Mouse (Mus musculus): ENCODE measurements around the gene Serpina3c.

Gene Serpina3c

DNA sequence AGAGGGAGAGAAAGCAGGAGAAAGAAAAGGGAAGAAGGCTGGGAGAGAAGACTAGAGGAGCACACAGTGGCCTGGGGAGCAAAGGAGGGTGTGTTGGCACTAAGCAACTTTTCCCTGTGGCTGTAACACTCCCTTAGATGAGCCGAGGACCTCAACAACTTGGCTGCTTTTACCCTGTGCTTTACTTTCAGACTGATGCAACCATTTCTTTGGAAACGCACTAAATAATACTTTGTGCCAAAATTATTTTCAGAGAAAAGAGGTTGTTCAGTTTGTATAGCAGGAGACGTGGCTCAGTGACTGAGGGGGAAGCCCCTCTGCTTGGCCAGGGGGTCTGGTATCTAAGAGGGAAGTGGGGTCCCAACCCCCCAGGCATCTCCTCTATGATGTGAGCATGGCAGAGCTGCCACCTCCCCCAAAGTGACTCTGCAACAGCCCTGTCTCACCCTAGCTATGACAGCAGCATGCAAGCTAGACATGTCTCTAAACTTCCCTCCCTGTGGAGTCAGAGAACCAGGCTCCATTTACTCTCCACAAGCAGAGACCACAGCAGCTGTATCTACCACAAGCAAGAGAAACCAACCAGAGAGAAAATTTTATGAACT lies 527 bp downstream of the Serpina3c start:
- H3K36me3 ChIP-seq (ENCODE audit: insufficient read depth, low read length), result no peaks in the 10 kb centered on the region
- TF ChIP-seq CTCF (conservative IDR thresholded peaks at IDR 0.05; ENCODE audit: low read length) (no peak), POU5F1 (IDR thresholded peaks at IDR 0.05; ENCODE audit: borderline replicate concordance, low read length) (no peak), NANOG (IDR thresholded peaks at IDR 0.05; ENCODE audit: borderline replicate concordance, low read length) (no peak)
- H3K4me1 ChIP-seq (replicated peaks; ENCODE audit: low read depth, low read length), result no peaks in the 10 kb centered on the region
- no peaks in the 10 kb centered on the region for H3K27me3 ChIP-seq (ENCODE audit: insufficient read depth, low read length)
- H3K4me3 ChIP-seq (replicated peaks; ENCODE audit: low read length), result no peak overlapping the region
- peaks cover 8% of the 10 kb centered on the region; the same call in 1 of the 2 replicates for H3K9me3 ChIP-seq (ENCODE audit: low read length)

DNA sequence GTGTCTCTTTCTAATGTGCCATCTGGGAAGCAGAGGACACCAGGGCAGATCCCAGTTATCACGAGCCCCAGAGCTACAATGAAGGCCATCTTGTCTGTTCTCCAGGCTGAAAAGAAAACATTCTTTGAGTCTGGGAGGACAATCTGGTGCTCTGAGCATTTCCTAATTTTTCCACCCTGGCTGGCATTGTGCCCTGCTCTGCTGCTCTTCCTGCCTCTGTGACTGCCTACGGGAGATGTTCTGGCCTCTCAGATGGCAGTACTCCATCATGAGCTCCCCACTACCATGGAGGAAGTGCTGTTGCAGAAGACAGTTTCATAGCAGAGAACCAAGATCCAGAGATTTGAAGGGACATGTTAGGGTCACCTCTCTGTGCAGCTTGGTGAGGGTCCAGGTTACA lies 1.7 kb downstream of the Serpina3c start:
- H3K27me3 ChIP-seq (ENCODE audit: insufficient read depth, low read length), result no peaks in the 10 kb centered on the region
- TF ChIP-seq POU5F1 (IDR thresholded peaks at IDR 0.05; ENCODE audit: borderline replicate concordance, low read length) (no peak), NANOG (IDR thresholded peaks at IDR 0.05; ENCODE audit: borderline replicate concordance, low read length) (no peak), CTCF (conservative IDR thresholded peaks at IDR 0.05; ENCODE audit: low read length) (no peak)
- no peaks in the 10 kb centered on the region for H3K36me3 ChIP-seq (ENCODE audit: insufficient read depth, low read length)
- peaks cover 8% of the 10 kb centered on the region; the same call in 1 of the 2 replicates for H3K9me3 ChIP-seq (ENCODE audit: low read length)
- H3K4me1 ChIP-seq (replicated peaks; ENCODE audit: low read depth, low read length), result no peaks in the 10 kb centered on the region
- H3K4me3 ChIP-seq (replicated peaks; ENCODE audit: low read length), result no peak overlapping the region

DNA sequence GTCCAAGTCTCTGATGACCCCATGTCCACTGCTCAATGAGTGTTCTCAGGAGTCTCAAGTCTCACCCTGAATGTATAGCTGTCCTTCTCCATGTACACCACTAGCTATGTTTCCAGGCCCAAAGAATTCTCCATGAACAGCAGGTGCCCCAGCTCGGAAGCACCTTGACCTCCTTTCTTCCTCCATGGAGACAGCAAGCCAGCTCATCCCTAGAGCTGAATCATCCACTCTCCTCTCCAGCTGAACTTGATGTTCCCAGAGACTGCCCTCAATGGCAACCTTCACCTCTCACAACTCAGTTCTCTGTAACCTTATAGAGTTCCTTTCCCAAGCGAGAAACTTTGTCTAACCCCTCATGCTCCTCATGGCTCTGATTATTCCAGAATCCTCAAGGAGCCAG lies 8.1 kb downstream of the Serpina3c start:
- Histone ChIP-seq H3K9me3 (ENCODE audit: low read length) (no peaks in the 10 kb centered on the region), H3K27me3 (ENCODE audit: insufficient read depth, low read length) (no peaks in the 10 kb centered on the region), H3K36me3 (ENCODE audit: insufficient read depth, low read length) (no peaks in the 10 kb centered on the region), H3K4me1 (replicated peaks; ENCODE audit: low read depth, low read length) (no peaks in the 10 kb centered on the region), H3K4me3 (replicated peaks; ENCODE audit: low read length) (no peak overlapping the region)
- TF ChIP-seq POU5F1 (IDR thresholded peaks at IDR 0.05; ENCODE audit: borderline replicate concordance, low read length) (no peak), NANOG (IDR thresholded peaks at IDR 0.05; ENCODE audit: borderline replicate concordance, low read length) (no peak), CTCF (conservative IDR thresholded peaks at IDR 0.05; ENCODE audit: low read length) (no peak)

DNA sequence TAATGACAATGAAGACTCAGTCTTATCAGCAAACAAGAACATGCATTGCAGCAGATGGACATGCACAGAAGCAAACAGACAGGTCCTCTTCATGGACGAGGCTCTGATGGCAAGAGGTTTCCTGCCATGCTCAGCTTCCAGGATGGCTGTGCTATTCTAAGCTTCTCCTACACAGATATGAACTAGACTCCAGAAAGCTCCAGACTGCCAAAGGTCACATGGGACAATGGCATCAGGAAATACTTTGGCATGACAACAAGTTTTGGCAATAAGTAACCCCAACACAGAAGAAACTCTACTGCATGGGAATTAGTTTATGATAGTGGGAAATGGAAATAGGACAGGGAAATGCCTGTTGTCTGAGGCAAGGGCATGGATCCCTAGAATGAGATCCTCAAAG lies 10.4 kb downstream of the Serpina3c start:
- Histone ChIP-seq H3K4me1 (replicated peaks; ENCODE audit: low read depth, low read length) (no peaks in the 10 kb centered on the region), H3K36me3 (ENCODE audit: insufficient read depth, low read length) (no peaks in the 10 kb centered on the region)
- no peak for TF ChIP-seq CTCF (conservative IDR thresholded peaks at IDR 0.05; ENCODE audit: low read length)

DNA sequence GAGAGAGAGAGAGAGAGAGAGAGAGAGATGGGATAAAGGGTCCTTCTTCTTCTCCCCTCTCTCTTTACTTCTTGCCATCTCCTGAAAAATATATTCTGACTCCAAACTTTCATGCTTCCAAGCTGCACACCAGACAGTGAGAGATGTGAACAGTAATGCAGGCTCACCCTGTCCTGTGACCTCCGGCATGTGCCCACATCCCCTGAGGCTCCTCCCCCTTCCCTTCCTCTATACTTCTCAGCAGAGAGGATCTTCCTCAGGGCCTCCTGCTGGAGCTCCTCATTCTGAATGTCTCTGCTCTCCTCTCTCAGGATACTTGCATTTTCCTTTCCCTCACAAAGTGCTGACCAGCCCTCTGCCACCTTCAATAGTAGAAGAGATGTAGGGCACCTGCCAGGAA lies 11.2 kb downstream of the Serpina3c start:
- H3K9me3 ChIP-seq (ENCODE audit: low read length), result no peaks in the 10 kb centered on the region
- H3K27me3 ChIP-seq (ENCODE audit: insufficient read depth, low read length), result no peaks in the 10 kb centered on the region
- H3K36me3 ChIP-seq (ENCODE audit: insufficient read depth, low read length), result no peaks in the 10 kb centered on the region
- no peak overlapping the region for H3K4me3 ChIP-seq (replicated peaks; ENCODE audit: low read length)
- no peaks in the 10 kb centered on the region for H3K4me1 ChIP-seq (replicated peaks; ENCODE audit: low read depth, low read length)
- no peak for TF ChIP-seq POU5F1 (IDR thresholded peaks at IDR 0.05; ENCODE audit: borderline replicate concordance, low read length)
- TF ChIP-seq CTCF (conservative IDR thresholded peaks at IDR 0.05; ENCODE audit: low read length), result no peak
- TF ChIP-seq NANOG (IDR thresholded peaks at IDR 0.05; ENCODE audit: borderline replicate concordance, low read length), result no peak

More for the DNA sequence above, 10.4 kb downstream of the Serpina3c start:
- Histone ChIP-seq H3K9me3 (ENCODE audit: low read length) (no peaks in the 10 kb centered on the region), H3K4me3 (replicated peaks; ENCODE audit: low read length) (no peak overlapping the region), H3K27me3 (ENCODE audit: insufficient read depth, low read length) (no peaks in the 10 kb centered on the region)

DNA sequence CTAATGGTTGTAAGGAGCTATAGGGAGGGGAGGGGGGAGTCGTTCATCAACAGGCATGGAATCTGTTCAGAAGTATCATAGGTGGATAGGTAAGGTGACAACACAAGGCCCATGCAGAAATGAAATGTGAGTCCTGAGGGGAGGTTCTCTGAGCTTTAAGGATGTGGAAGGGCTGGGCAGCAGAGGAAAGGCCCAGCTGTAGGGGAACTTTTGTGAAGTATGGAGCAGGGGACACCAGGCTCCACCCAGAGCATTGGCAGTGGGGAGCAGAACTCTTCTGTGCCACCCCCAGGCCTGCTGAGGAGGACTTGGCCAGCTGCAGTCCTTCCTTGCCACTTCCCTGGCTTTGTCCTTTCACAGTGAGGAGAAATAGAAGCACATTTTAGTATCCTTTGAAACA lies 12.2 kb downstream of the Serpina3c start:
- TF ChIP-seq NANOG (IDR thresholded peaks at IDR 0.05; ENCODE audit: borderline replicate concordance, low read length) (no peak), CTCF (conservative IDR thresholded peaks at IDR 0.05; ENCODE audit: low read length) (no peak), POU5F1 (IDR thresholded peaks at IDR 0.05; ENCODE audit: borderline replicate concordance, low read length) (no peak)
- no peak overlapping the region for H3K4me3 ChIP-seq (replicated peaks; ENCODE audit: low read length)

DNA sequence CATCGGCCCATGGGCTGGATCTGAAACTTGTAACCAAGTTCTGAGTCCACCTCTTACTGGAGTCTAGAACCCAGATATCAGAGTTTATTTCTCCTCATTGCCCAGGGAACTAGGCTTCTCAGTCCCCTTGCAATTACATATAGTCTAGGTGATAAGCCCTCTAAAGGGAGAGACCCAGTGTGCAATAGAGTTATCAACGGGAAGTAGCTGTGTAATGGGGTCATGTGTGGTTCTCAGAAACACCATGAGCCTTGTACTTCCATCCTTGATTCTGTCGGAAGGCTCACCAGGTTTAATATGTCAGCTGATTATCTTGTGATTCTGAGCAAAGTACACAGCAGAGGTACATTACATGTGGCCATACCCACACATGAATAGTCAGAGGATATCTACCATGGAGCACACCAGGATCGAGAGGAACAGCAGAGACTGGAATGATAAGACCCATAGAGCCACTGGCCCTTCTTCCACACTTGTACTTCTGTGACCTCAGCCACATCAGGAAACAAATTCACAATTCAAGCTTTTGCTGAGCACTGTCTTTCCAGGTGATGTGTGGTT lies 13.0 kb downstream of the Serpina3c start:
- no peaks in the 10 kb centered on the region for H3K9me3 ChIP-seq (ENCODE audit: low read length)
- no peaks in the 10 kb centered on the region for H3K4me1 ChIP-seq (replicated peaks; ENCODE audit: low read depth, low read length)
- no peaks in the 10 kb centered on the region for H3K27me3 ChIP-seq (ENCODE audit: insufficient read depth, low read length)
- no peaks in the 10 kb centered on the region for H3K36me3 ChIP-seq (ENCODE audit: insufficient read depth, low read length)
- H3K4me3 ChIP-seq (replicated peaks; ENCODE audit: low read length), result no peak overlapping the region
- TF ChIP-seq NANOG (IDR thresholded peaks at IDR 0.05; ENCODE audit: borderline replicate concordance, low read length), result no peak
- no peak for TF ChIP-seq CTCF (conservative IDR thresholded peaks at IDR 0.05; ENCODE audit: low read length)
- TF ChIP-seq POU5F1 (IDR thresholded peaks at IDR 0.05; ENCODE audit: borderline replicate concordance, low read length), result no peak

More for the DNA sequence above, 12.2 kb downstream of the Serpina3c start:
- no peaks in the 10 kb centered on the region for H3K36me3 ChIP-seq (ENCODE audit: insufficient read depth, low read length)
- no peaks in the 10 kb centered on the region for H3K27me3 ChIP-seq (ENCODE audit: insufficient read depth, low read length)
- H3K4me1 ChIP-seq (replicated peaks; ENCODE audit: low read depth, low read length), result no peaks in the 10 kb centered on the region
- H3K9me3 ChIP-seq (ENCODE audit: low read length), result no peaks in the 10 kb centered on the region

DNA sequence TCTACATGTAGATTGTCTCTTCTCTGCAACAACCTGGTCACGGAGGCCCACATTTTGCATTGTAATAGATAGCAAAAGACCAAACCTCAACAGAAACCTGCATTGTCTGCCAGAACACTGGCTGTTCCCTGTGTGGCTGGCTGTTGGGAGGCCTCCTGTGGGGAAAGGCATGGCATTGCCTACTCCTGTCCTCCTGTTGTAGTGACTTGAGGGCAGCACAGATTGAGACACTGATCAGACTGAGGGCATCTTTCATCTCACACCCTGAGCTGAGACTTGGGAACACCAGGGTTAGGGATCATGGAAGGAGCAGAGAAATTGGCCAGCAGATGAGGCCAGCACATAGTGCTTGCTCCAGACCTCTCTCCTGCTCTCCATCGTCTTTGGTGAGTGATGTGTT lies 15.5 kb downstream of the Serpina3c start:
- TF ChIP-seq POU5F1 (IDR thresholded peaks at IDR 0.05; ENCODE audit: borderline replicate concordance, low read length) (no peak), NANOG (IDR thresholded peaks at IDR 0.05; ENCODE audit: borderline replicate concordance, low read length) (no peak), CTCF (conservative IDR thresholded peaks at IDR 0.05; ENCODE audit: low read length) (no peak)
- no peaks in the 10 kb centered on the region for H3K9me3 ChIP-seq (ENCODE audit: low read length)
- no peak overlapping the region for H3K4me3 ChIP-seq (replicated peaks; ENCODE audit: low read length)
- no peaks in the 10 kb centered on the region for H3K27me3 ChIP-seq (ENCODE audit: insufficient read depth, low read length)
- H3K4me1 ChIP-seq (replicated peaks; ENCODE audit: low read depth, low read length), result no peaks in the 10 kb centered on the region
- H3K36me3 ChIP-seq (ENCODE audit: insufficient read depth, low read length), result no peaks in the 10 kb centered on the region

DNA sequence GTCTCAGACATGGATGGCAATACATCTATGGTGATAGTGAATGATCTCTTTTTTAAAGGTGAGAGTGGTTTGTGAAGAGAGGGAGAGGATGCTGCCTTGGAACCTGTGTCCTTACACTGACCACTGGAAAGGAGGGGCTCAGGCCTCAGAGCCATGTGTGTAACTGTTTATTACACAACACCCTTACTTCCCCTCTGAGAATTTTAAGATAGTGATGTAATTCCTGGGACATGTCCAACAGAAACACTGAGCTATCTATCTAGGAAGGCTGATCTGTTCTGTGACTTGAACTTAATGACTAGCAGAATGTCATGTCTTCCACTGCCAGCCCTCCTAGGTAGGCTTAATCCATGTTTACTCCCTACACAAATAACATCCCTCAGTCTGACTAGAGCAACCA lies 22.6 kb downstream of the Serpina3c start:
- no peaks in the 10 kb centered on the region for H3K27me3 ChIP-seq (ENCODE audit: insufficient read depth, low read length)
- H3K36me3 ChIP-seq (ENCODE audit: insufficient read depth, low read length), result no peaks in the 10 kb centered on the region
- no peak overlapping the region for H3K4me3 ChIP-seq (replicated peaks; ENCODE audit: low read length)
- H3K4me1 ChIP-seq (replicated peaks; ENCODE audit: low read depth, low read length), result no peaks in the 10 kb centered on the region
- TF ChIP-seq POU5F1 (IDR thresholded peaks at IDR 0.05; ENCODE audit: borderline replicate concordance, low read length) (no peak), NANOG (IDR thresholded peaks at IDR 0.05; ENCODE audit: borderline replicate concordance, low read length) (no peak), CTCF (conservative IDR thresholded peaks at IDR 0.05; ENCODE audit: low read length) (no peak)
- H3K9me3 ChIP-seq (ENCODE audit: low read length), result no peaks in the 10 kb centered on the region
